Mouse (Mus musculus) bone marrow macrophage, adult 2 months (primary cell): ENCODE measurements at regions not wholly inside any gene's neighbourhood (a gene's known extent, or its start where the extent isn't known, plus 50 kb on each side); places are given as distances from the start of the nearest gene placed in this dataset.

ENCODE experiments used
- CTCF ChIP-seq: IDR thresholded peaks from 2 replicates; pipeline ENCODE4 v1.5.1; 2012; ENCODE audit warnings: low read depth, mild to moderate bottlenecking, low read length, moderate library complexity
- POLR2A ChIP-seq: IDR thresholded peaks from 2 replicates; pipeline ENCODE4 v1.6.1; 2012; ENCODE audit warnings: mild to moderate bottlenecking, low read depth, low read length, borderline replicate concordance

DNA sequence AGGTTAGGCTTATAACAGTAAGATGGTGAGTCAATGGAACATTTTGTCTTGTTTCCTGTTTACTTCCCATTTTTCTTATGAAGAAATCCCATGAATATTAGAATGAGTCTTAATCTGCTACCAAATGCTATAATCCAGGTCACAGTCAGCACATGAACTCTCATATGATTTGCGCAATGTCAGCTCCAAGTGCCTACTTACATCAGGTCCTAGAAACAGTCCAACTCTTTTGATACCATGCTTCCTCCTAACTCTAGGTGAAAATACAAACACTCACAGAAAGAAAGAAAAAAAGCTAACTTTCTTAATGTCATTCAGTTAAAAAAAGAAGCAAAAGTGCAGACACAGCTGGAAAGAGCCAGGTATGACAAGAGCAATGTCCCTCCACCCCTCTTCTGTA is 616.2 kb upstream of the Cited2 start:
- no peak for TF ChIP-seq CTCF
- TF ChIP-seq POLR2A, result no peak
